Mouse (Mus musculus): ENCODE data around the gene Lrrc56.
A peak's percentile ranks its signal among the peaks of the same experiment; 100 is the strongest.

Gene Lrrc56

DNA sequence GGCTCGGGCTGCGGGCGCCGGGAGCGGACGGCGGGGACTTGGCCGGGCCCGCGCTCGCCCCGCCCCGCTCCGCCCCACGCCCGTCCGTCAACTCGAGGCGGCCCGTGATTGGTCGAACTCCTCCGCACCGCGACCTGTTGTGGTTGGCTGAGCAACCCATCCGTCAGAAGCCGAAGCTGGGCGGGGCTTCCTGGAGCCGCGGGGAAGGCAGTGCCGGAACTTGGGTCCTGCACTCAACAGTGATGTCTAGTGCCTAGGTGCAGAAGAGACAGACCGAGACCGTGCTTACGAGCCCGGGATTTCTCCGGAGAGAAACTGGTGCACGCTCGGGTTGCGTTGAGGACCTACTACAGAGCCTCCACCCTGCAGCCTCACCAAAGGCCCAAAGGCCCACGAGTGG is at the start of gene Lrrc56, which contains the start of gene Hras:
TSS of gene Lrrc56 (plus strand) at position 210 of the 400 bp plus-strand sequence.
TSS of gene Hras (minus strand) at position 58 of the 400 bp plus-strand sequence.
- DNase-seq (ENCODE audit: low spot score in 2 of 2), result peak; percentile 97 to 99

DNA sequence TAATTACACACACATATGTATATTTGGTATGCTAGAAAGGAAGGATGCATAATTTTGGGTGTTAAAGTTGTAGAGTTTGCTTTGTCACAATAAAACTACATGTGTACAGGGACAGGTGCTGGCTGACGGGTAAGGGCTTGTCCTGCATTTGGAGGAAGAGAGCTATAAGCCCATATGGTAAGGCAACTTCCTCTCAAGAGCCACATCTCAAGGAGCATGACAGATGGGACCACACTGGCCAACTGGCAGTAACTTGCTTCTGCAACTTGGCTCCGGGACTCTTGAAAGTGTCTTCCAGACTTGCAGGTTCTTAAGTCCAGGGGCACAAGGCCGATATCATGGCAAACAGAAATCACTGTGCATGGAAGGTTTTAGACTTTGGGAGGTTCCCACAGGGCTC is 49.3 kb upstream of the Lrrc56 start:
- no peak for DNase-seq (ENCODE audit: low spot score in 2 of 2)

GRCm38 (mm10) chr7:141145403-141145802 is 48.6 kb upstream of the Lrrc56 start:
- DNase-seq (ENCODE audit: low spot score in 2 of 2), result no peak

- no peak for DNase-seq (ENCODE audit: low spot score in 2 of 2)
These were observed 47.8 kb upstream of the Lrrc56 start for GRCm38 (mm10) chr7:141146043-141146595.

DNA sequence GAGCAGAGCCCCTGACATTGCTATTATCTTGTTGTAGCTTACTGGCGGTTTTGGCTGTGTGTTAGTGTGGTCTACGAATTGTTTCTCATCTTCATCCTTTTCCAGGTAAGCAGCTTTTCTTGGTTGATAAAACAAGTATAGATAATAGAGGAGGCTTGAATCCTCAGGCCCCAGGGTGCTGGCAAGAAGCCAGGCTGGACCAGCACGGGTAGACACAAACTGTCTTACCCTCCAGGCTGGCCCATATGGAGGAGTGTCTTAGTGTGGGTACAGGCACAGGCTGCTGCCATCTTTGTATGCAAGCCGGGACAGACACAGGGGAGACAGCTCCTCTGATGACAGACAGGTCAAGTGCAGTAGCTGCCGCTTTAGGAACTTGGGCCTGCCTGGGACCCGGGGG is 46.9 kb upstream of the Lrrc56 start:
- DNase-seq (ENCODE audit: low spot score in 2 of 2), result no peak

DNA sequence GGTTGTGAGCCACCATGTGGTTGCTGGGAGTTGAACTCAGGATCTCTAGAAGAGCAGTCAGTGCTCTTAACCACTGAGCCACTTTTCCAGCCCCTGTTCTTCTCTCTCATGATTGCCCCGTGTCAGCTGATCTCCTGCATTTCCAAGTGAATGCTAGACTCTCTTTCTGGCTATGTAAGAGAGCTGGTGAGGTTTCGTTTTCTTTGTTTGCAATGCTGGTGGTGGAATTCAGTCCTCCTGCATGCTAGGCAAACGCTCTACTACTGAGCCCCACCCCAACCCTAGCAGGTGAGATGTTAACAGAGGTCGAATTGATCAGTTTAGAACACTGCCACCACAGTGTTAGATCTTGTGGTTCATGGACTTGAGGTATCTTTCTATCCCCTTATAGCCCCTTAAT is 45.3 kb upstream of the Lrrc56 start:
- no peak for DNase-seq (ENCODE audit: low spot score in 2 of 2)

DNA sequence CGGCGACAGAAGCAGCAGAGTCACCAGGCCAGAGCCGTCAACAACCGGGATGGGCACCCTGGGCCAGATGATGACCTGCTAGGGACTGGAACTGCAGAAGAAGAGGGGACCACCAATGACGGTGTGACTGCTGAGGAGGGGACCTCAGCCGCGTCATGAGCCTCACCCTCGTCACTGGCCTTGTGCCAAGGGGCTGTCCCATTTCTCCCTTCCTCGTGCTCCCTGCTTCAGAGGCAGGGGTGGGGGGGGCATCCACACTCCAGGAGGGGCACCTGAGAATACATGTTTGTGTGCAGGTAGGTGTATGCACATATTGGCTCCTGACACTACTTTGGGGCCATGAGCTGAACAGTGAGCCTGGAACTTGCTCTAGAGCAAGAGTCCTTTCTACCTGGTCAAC is 38.6 kb upstream of the Lrrc56 start:
- no peak for DNase-seq (ENCODE audit: low spot score in 2 of 2)

DNA sequence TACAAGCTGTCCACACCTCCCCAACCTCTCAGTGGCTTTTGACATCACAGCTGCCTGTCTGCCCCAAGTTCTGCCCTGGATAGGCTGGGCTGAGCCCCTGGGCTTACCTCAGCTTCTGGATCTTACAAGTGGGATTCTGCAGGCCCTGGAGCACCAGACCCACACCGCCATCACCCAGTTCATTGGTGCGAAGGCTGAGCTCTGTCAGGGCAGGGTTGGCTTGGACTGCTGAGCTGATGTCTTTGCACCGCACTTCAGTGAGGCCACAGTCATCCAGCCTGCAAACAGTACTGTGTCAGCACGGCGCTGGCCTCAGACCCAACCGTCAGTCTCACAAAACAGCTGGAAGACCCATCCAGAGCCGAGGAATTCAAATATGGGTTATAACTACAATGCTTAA is 29.6 kb upstream of the Lrrc56 start:
- no peak for DNase-seq (ENCODE audit: low spot score in 2 of 2)

DNA sequence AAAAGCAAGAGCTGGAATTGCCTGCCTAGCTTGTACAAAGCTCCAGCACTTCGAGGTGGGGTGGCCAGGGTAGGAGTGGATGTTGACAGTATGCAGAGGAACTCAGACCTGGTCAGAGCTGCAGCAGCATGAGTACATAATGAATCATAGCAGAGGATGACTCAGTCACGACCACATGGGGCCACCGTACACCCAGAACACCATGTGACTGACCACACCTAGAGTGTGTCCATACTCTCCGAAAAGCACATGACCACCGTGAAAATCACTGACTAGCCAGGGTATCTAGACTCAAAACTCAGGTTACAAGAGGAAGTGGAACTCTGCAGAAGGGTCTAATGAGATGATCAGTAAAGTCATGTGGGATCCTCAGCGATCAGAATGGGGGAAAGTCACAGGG is 29.1 kb upstream of the Lrrc56 start:
- peak in 1 of 2 experiments; percentile 34 for DNase-seq (ENCODE audit: low spot score in 2 of 2)

DNA sequence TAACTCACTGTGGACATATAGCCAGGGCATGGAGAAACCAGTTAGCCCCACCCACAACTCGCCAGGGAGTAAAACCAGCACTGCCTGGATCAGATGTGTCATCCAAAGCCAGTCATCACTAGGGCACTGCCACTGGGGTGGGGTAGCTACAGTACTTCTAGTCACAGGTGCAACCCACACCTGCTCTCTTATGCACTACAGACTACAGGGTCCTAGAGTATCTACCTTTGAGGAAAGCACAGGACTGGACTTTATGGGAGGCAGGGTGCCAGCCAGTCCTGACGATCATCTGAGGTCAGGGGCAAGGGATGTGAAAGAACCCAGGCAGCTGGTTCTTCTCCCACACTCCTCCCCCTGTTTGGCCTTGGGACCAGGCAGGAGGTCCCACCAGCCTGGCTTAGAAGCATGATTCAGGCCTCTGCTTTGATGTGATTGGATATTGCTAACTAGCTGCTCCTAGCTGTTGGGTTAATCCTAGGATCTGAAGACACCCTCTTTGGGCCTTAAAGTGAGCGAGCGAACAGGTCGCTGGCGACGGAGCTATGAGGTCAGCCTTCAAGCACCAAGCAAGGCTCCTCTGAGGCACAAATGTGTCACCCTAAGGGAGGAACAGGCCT is 25.9 kb upstream of the Lrrc56 start:
- DNase-seq (ENCODE audit: low spot score in 2 of 2), result peak in 1 of 2 experiments; percentile 63

DNA sequence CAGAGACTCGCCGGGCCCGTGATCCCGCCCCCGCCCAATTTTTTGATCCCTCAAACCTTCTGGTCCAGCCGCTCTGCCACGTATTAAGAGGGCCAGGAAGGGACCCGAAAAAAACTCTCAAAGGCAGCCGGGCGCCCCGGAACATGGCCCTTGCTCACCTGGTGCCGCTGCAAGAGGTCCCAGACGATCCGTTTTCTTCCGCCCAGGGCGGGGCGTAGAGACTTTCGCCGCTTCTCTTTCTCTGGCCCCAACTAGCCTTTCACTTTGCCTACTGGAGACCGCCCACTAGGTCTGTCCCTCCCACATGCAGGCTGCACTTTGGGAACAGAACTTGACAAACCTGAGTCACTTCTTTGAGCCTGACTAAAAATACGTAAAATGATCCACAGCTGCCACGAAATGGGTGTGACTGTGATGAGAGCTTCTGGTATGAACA is 25.4 kb upstream of the Lrrc56 start:
- DNase-seq (ENCODE audit: low spot score in 2 of 2), result peak; percentile 67 to 71

GRCm38 (mm10) chr7:141169300-141169699 is 24.7 kb upstream of the Lrrc56 start:
- DNase-seq (ENCODE audit: low spot score in 2 of 2), result no peak

GRCm38 (mm10) chr7:141169866-141170265 is 24.1 kb upstream of the Lrrc56 start:
- DNase-seq (ENCODE audit: low spot score in 2 of 2), result no peak

- DNase-seq (ENCODE audit: low spot score in 2 of 2), result peak; percentile 86 to 88
These were observed 21.6 kb upstream of the Lrrc56 start, which contains the start of gene Rnh1 for GRCm38 (mm10) chr7:141172116-141173006. TSS of gene Rnh1 (minus strand) at chr7:141172857.

GRCm38 (mm10) chr7:141173323-141173850 is 20.6 kb upstream of the Lrrc56 start:
- no peak for DNase-seq (ENCODE audit: low spot score in 2 of 2)

GRCm38 (mm10) chr7:141175068-141175467 is 18.9 kb upstream of the Lrrc56 start:
- no peak for DNase-seq (ENCODE audit: low spot score in 2 of 2)

DNA sequence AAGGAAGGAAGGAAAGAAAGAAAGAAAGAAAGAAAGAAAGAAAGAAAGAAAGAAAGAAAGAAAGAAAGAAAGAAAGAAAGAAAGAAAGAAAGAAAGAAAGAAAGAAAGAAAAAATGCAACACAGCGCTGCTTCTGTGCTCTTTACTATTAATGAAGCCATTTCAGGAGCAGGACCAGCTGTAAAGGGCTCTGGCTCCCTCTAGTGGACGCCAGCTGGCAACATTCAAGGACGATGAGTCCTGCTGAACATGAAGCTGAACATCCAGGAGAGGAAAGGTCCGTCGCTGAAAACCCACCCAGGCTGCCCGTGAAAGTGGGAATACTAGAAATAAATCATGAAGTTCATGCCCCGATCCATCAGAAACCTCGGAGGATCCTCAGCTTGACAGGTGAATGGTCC is 17.8 kb upstream of the Lrrc56 start:
- peak; percentile 73 to 85 for DNase-seq (ENCODE audit: low spot score in 2 of 2)

DNA sequence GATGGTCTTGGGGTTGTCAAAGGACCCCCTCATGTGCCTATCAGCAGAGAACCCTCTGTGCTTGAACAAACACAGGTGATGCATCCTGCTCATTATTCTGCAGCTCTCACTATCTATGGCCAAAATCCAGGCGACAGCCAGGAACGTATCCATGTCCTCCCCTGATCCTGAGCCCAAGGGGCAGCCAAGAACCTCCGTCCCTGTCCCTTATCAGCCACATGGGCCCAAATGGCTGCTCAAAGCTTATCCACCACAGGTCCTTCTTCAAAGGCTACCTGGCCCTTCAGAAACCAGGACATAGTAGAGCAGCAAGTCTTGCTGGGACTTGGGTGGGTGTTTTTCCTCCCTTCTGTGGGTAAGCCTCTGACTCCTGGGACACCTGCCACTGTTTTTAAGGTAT is 5.8 kb upstream of the Lrrc56 start:
- no peak for DNase-seq (ENCODE audit: low spot score in 2 of 2)

- no peak for DNase-seq (ENCODE audit: low spot score in 2 of 2)
These were observed 5.2 kb upstream of the Lrrc56 start for GRCm38 (mm10) chr7:141188733-141189132.

DNA sequence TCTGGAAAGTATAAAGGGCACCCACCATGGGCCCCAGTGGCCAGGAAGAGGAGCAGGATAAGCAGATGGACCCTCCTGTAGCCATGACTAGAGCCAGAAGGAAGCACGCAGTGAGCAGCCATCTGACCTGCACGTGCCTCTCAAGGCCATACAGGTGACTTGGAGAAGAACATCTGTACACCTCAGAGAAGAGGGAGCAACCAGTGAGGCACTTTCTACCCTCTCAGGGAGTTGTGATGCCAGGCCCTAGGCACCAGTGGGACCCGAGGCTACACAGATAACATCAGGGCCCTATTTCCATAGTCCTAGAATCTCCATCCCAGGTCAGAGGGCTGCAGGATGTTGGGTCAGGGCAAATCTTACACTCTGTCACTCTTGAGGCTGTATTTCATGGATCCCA is 3.7 kb upstream of the Lrrc56 start:
- no peak for DNase-seq (ENCODE audit: low spot score in 2 of 2)

DNA sequence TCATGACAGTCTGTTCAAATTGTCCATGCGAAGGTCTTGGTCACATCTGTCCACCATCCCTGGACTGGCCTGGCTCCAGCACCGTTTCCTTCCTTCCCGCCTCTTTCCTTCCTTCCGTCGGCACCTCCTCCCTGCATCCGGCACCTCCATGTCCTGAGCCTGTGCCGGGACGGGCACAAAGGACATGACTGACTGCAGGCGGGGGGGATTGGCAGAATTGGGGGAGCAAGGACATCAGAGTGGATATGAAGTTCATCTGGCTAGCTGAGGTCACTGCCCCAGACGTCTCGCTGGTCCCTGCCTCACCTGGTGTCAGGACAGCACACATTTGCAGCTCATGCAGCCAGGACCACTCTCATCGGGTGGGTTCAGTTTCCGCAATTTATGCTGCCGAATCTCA is 2.9 kb upstream of the Lrrc56 start:
- no peak for DNase-seq (ENCODE audit: low spot score in 2 of 2)
